Mouse (Mus musculus) CH12.LX (cell line): ENCODE data around the gene Hils1. TPM values are rescaled to one million over a fixed set of nuclear protein-coding genes. Genes with fewer than 3 reads are reported as not detected.

Source experiments
- DNase-seq: peaks from one replicate; pipeline ENCODE4 v3.0.0-alpha.2; 2013; ENCODE audit errors: extremely low read depth
- H3K27ac ChIP-seq: 2 replicates; pipeline ENCODE4 v1.5.1; 2012; ENCODE audit warnings: low read depth, mild to moderate bottlenecking, control low read depth, moderate library complexity; ENCODE audit not compliant: insufficient read depth
- H3K27me3 ChIP-seq: replicated peaks from 2 replicates; pipeline ENCODE3; 2012; ENCODE audit warnings: inconsistent platforms
- H3K36me3 ChIP-seq, 2 experiments: replicated peaks in 1 of 2; 2 replicates each; pipeline versions ENCODE3 to v1.6.1; 2012; ENCODE audit warnings: inconsistent platforms in 1 of 2, low read length in 1 of 2, mild to moderate bottlenecking in 1 of 2, mixed read lengths in 1 of 2, moderate library complexity in 1 of 2; ENCODE audit not compliant: control insufficient read depth in 1 of 2, insufficient read depth in 1 of 2
- H3K4me1 ChIP-seq, 2 experiments: 2 replicates each; pipeline ENCODE4 v1.6.1; 2012; ENCODE audit warnings: inconsistent platforms in 1 of 2, moderate library complexity in 1 of 2; ENCODE audit not compliant: insufficient read depth in 2 of 2, control insufficient read depth in 1 of 2
- H3K4me2 ChIP-seq: 2 replicates; pipeline ENCODE4 v1.6.1; 2012; ENCODE audit warnings: low read depth, mild to moderate bottlenecking, control low read depth; ENCODE audit not compliant: poor library complexity, insufficient read depth, severe bottlenecking
- H3K4me3 ChIP-seq, 3 experiments: fragments of 150-350 bp in 1 of 3; sonication (generic) in 1 of 3; replicated peaks in 1 of 3; 2 replicates each; pipeline versions ENCODE3 to v1.5.1; 2011 to 2012; ENCODE audit warnings: low read depth in 2 of 3, low read length in 2 of 3, mild to moderate bottlenecking in 2 of 3, moderate library complexity in 2 of 3, control low read depth in 1 of 3, improper control_type of control experiment in 1 of 3, inconsistent platforms in 1 of 3, mixed read lengths in 1 of 3; ENCODE audit not compliant: poor library complexity in 1 of 3
- H3K79me2 ChIP-seq: replicated peaks from 2 replicates; pipeline ENCODE4 v1.6.1; 2012; ENCODE audit warnings: mild to moderate bottlenecking, moderate library complexity; ENCODE audit not compliant: control insufficient read depth, poor library complexity, insufficient read depth, severe bottlenecking; ENCODE audit errors: extremely low read depth
- H3K9ac ChIP-seq: 2 replicates; pipeline ENCODE4 v1.6.1; 2012; ENCODE audit warnings: low read depth, mild to moderate bottlenecking, control low read depth, moderate library complexity; ENCODE audit not compliant: insufficient read depth
- H3K9me3 ChIP-seq: replicated peaks from 2 replicates; pipeline ENCODE3; 2012; ENCODE audit warnings: low read length, inconsistent platforms, mixed read lengths
- CHD1 ChIP-seq: IDR thresholded peaks from 2 replicates; pipeline ENCODE4 v1.6.1; 2012; ENCODE audit warnings: low read depth, low read length, improper control_type of control experiment, inconsistent platforms
- CTCF ChIP-seq, 2 experiments: IDR thresholded peaks in 1 of 2; conservative IDR thresholded peaks in 1 of 2; 2 replicates each; pipeline ENCODE4 v1.5.1; 2011 to 2012; ENCODE audit warnings: low read depth in 2 of 2, low read length in 2 of 2, improper control_type of control experiment in 1 of 2, inconsistent platforms in 1 of 2, mild to moderate bottlenecking in 1 of 2, moderate library complexity in 1 of 2
- ELF1 ChIP-seq: IDR thresholded peaks from 2 replicates; pipeline ENCODE4 v1.6.1; 2014; ENCODE audit warnings: low read depth, mild to moderate bottlenecking, inconsistent platforms, low read length, improper control_type of control experiment
- EP300 ChIP-seq: IDR thresholded peaks from 2 replicates; pipeline ENCODE4 v1.6.1; 2011; ENCODE audit warnings: low read length, improper control_type of control experiment
- GABPA ChIP-seq: IDR thresholded peaks from 2 replicates; pipeline ENCODE4 v1.6.1; 2012; ENCODE audit warnings: low read depth, low read length, improper control_type of control experiment, inconsistent platforms; ENCODE audit not compliant: insufficient replicate concordance
- HCFC1 ChIP-seq: IDR thresholded peaks from 2 replicates; pipeline ENCODE4 v1.6.1; 2012; ENCODE audit warnings: low read depth, mild to moderate bottlenecking, inconsistent platforms, low read length, improper control_type of control experiment
- IRF4 ChIP-seq: IDR thresholded peaks from 2 replicates; pipeline ENCODE4 v1.6.1; 2014; ENCODE audit warnings: low read depth, mild to moderate bottlenecking, inconsistent platforms, low read length, improper control_type of control experiment
- JUN ChIP-seq: IDR thresholded peaks from 2 replicates; pipeline ENCODE4 v1.6.1; 2011; ENCODE audit warnings: low read depth, mild to moderate bottlenecking, low read length, improper control_type of control experiment, moderate library complexity; ENCODE audit not compliant: insufficient read depth
- JUND ChIP-seq: conservative IDR thresholded peaks from 2 replicates; pipeline ENCODE4 v1.6.1; 2011; ENCODE audit warnings: low read depth, low read length, improper control_type of control experiment
- KAT2A ChIP-seq: IDR thresholded peaks from 2 replicates; pipeline ENCODE4 v1.6.1; 2012; ENCODE audit warnings: low read length, improper control_type of control experiment, inconsistent platforms; ENCODE audit not compliant: insufficient replicate concordance
- MAX ChIP-seq: IDR thresholded peaks from 2 replicates; pipeline ENCODE4 v1.6.1; 2011; ENCODE audit warnings: low read length, improper control_type of control experiment
- MEF2A ChIP-seq: IDR thresholded peaks from 2 replicates; pipeline ENCODE4 v1.6.1; 2014; ENCODE audit warnings: low read depth, mild to moderate bottlenecking, inconsistent platforms, low read length, improper control_type of control experiment, borderline replicate concordance
- NELFE ChIP-seq: IDR thresholded peaks from 2 replicates; pipeline ENCODE4 v1.6.1; 2011; ENCODE audit warnings: low read depth, low read length, improper control_type of control experiment
- POLR2A ChIP-seq: IDR thresholded peaks from 2 replicates; pipeline ENCODE4 v1.6.1; 2011; ENCODE audit warnings: low read depth, mild to moderate bottlenecking, improper control_type of control experiment, low read length
- POLR2AphosphoS2 ChIP-seq: IDR thresholded peaks from 2 replicates; pipeline ENCODE4 v1.6.1; 2011; ENCODE audit warnings: low read depth, low read length, improper control_type of control experiment
- RAD21 ChIP-seq: IDR thresholded peaks from 2 replicates; pipeline ENCODE4 v1.6.1; 2011; ENCODE audit warnings: low read depth, mild to moderate bottlenecking, low read length, improper control_type of control experiment, moderate library complexity
- SIN3A ChIP-seq: IDR thresholded peaks from 2 replicates; pipeline ENCODE4 v1.6.1; 2012; ENCODE audit warnings: low read length, improper control_type of control experiment, inconsistent platforms
- TBP ChIP-seq: conservative IDR thresholded peaks from 2 replicates; pipeline ENCODE4 v1.6.1; 2011; ENCODE audit warnings: low read depth, low read length, improper control_type of control experiment
- USF2 ChIP-seq: conservative IDR thresholded peaks from 2 replicates; pipeline ENCODE4 v1.6.1; 2011; ENCODE audit warnings: low read depth, low read length, improper control_type of control experiment
- ZMIZ1 ChIP-seq: IDR thresholded peaks from 2 replicates; pipeline ENCODE4 v1.6.1; 2012; ENCODE audit warnings: low read depth, mild to moderate bottlenecking, inconsistent platforms, low read length, improper control_type of control experiment
- ZNF384 ChIP-seq: IDR thresholded peaks from 2 replicates; pipeline ENCODE4 v1.6.1; 2012; ENCODE audit warnings: low read depth, low read length, improper control_type of control experiment, inconsistent platforms
- dilution Hi-C: fragments of 300-500 bp; cut with MboI; formaldehyde crosslinking; loops from 2 replicates; pipeline ENCODE4 v1.14.3; 2020; ENCODE audit warnings: low sequenced_read_pairs; ENCODE audit not compliant: extremely low pct_unique_long_range_greater_than_20kb, extremely low pct_ligation_motif_present
- in situ Hi-C: fragments of 300-500 bp; cut with MboI; formaldehyde crosslinking; loops from 3 replicates; pipeline ENCODE4 v1.14.3; 2019; ENCODE audit warnings: low sequenced_read_pairs, low pct_ligation_motif_present, low pct_unique_long_range_greater_than_20kb, mixed read lengths
- polyA plus RNA-seq: library from polyadenylated mRNA; unstranded; fragments of >175 nt; gene quantifications from 2 replicates; pipeline ENCODE4 v1.2.1, GENCODE M21; 2012; ENCODE audit warnings: low read depth; ENCODE audit not compliant: insufficient read length
- total RNA-seq, 2 experiments: library from RNA; depleted of rRNA; stranded (reverse); fragments of 300-350 nt in 1 of 2; fragments of >200 nt in 1 of 2; gene quantifications; 2 replicates each; pipeline ENCODE4 v1.2.3; 2012 to 2014

Hils1 gene
- total and polyA plus RNA-seq, 3 experiments, result not detected

DNA sequence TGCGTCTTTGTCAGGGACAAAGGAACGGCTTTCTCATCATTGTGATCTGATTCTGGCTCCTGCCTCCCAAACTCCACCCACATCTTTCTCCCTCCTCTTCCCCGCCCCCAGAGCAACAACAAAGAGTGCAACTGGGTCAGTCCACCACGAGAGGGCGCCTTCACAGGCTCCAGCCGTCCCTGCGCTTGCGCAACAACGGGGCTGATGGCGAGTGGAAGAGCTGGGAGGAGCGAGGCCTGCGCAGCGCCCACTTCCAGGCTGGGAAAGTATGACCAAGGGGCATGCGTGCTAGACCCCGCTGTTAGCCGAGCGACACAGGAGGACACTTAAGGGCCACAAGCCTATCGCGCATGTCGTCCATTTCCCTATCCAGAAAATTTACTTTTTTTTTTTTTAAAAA lies 11.6 kb downstream of the Hils1 start (continued):
- TF ChIP-seq RAD21 (peak; percentile 71), JUN (peak; percentile 36), ELF1 (peak; percentile 84), TBP (peak; percentile 65; the same call in 1 of the 2 replicates), CTCF (conservative IDR thresholded peaks at IDR 0.05 in 1 of 2, IDR thresholded peaks at IDR 0.05 in 1 of 2; ENCODE audit: low read depth in 2 of 2, low read length in 2 of 2) (peak; percentile 81 to 99), GABPA (no peak), HCFC1 (peak; percentile 76), POLR2A (peak; percentile 77), MAX (peak; percentile 73; the same call in 1 of the 2 replicates), POLR2AphosphoS2 (no peak)

DNA sequence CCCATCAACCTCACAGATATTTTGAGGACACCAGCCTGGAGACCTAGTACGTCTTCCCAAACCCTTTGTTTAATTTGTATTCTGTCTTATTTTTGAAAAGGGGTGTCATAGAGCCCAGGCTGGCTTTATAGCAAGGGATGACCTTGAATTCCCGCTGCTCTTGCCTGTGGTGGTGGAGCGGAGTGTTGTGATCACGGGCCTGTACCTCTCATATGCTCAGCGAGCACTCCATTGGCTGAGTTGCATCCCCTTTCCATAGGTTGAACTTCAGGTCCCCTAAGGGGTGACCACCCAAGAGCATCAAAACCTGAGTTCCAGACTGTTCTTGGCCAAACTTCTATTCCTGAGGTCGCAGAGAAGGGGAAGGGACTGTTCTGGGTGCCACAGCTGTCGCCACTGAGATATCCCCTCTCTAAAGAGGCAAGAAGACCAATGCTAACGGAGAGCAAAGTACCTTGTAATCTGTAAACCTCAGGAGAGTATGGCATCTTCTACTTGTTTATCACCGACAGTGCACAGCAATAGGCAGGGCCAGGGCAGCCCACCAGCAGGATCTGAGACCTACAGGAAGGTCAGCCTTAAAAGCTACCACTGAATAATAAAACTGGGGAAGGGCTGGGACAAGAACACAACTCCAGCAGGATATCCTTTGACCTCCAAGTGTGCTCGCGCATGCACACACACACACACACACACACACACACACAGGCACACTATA lies 12.2 kb downstream of the Hils1 start:
- DNase-seq, result no peak
- Histone ChIP-seq H3K27ac (no peak overlapping the region), H3K9me3 (no peaks in the 10 kb centered on the region), H3K4me1 (peaks cover 0 to 13% of the 10 kb centered on the region in 2 experiments; a peak in 3 of 4 replicates), H3K36me3 (no peaks in the 10 kb centered on the region), H3K27me3 (peaks cover 70% of the 10 kb centered on the region), H3K79me2 (no peaks in the 10 kb centered on the region), H3K9ac (peak overlapping the region; percentile 58), H3K4me3 (peak overlapping the region in 2 of 3 experiments; percentile 8 to 33), H3K4me2 (peak overlapping the region; percentile 95)
- dilution Hi-C loops, result no loop called here
- in situ Hi-C loops, result no loop called here
- no peak for TF ChIP-seq TBP
- TF ChIP-seq KAT2A, result no peak
- no peak for TF ChIP-seq SIN3A
- TF ChIP-seq RAD21, result no peak
- TF ChIP-seq IRF4, result no peak
- TF ChIP-seq JUN, result no peak
- no peak for TF ChIP-seq USF2
- TF ChIP-seq MEF2A, result no peak
- TF ChIP-seq ZNF384, result no peak
- TF ChIP-seq CHD1, result no peak
- no peak for TF ChIP-seq ZMIZ1
- no peak for TF ChIP-seq EP300
- TF ChIP-seq NELFE, result no peak
- no peak for TF ChIP-seq JUND
- no peak for TF ChIP-seq POLR2A
- no peak for TF ChIP-seq POLR2AphosphoS2
